Comparison of ENCODE assay signal across 9 mouse cellular contexts in the genomic region with DNA sequence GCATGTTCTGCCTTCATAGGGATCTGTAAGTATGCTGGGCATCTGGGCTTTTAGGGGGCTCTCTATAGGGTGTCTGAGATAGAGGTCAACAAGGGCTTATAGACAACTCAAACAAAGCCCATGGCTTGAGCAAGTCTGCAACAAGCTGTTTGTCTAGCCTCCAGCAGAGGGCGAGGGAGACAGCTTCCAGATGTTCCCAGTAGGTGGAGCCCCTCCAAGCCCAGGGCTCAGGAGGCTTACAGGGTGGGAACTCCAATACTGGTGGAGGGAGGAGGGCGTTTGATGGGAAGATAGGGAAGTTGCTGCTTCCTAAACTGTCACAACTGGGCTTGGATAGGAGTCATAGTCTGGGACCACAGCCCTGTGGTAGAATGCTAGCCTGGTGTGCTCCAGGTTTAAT. TPM values are rescaled to one million over a fixed set of nuclear protein-coding genes. Genes with fewer than 3 reads are reported as not detected.
DNase-seq lines count a peak whose midpoint lies in the region; ATAC-seq lines count a peak whose summit lies in the region.
"Had no signal": no experiment of that assay in that cellular context is flagged by ENCODE, and none has a peak within 500 bp of the region (broad histone marks: within the 10 kb centered on the region; RNA-seq: fewer than 3 reads in every experiment).

No protein-coding gene starts in this region.

- H3K9me3 ChIP-seq in forebrain, embryonic 13.5 days (replicated peaks): no peaks in the 10 kb centered on the region
- no peaks in the 10 kb centered on the region for H3K9me3 ChIP-seq in hindbrain, embryonic 12.5 days (replicated peaks)
- H3K9me3 ChIP-seq in limb, embryonic 11.5 days (ENCODE audit: control insufficient read depth, low read length): no peaks in the 10 kb centered on the region
- H3K9me3 ChIP-seq in midbrain, embryonic 12.5 days: no peaks in the 10 kb centered on the region

- H3K9ac ChIP-seq in forebrain, embryonic 13.5 days: no peak overlapping the region
- no peak overlapping the region for H3K9ac ChIP-seq in hindbrain, embryonic 12.5 days
- H3K9ac ChIP-seq in limb, embryonic 11.5 days (ENCODE audit: low read length): no peak overlapping the region
- H3K9ac ChIP-seq in midbrain, embryonic 12.5 days (replicated peaks): no peak overlapping the region

- H3K27me3 ChIP-seq in forebrain, embryonic 13.5 days: peaks cover 6% of the 10 kb centered on the region; the same call in 1 of the 2 replicates
- peaks cover 15% of the 10 kb centered on the region for H3K27me3 ChIP-seq in hindbrain, embryonic 12.5 days
- peaks cover 10% of the 10 kb centered on the region for H3K27me3 ChIP-seq in limb, embryonic 11.5 days (ENCODE audit: control insufficient read depth, insufficient read depth, low read length)
- H3K27me3 ChIP-seq in midbrain, embryonic 12.5 days: peaks cover 16% of the 10 kb centered on the region

- ATAC-seq in forebrain, embryonic 13.5 days: peak; percentile 62
- peak; percentile 23; the same call in 1 of the 2 replicates for ATAC-seq in hindbrain, embryonic 12.5 days (ENCODE audit: low FRiP score)
- ATAC-seq in limb, embryonic 11.5 days (ENCODE audit: insufficient number of reproducible peaks, low FRiP score, low TSS enrichment, low read depth): peak; percentile 27
- peak; percentile 57; the same call in 1 of the 2 replicates for ATAC-seq in midbrain, embryonic 12.5 days (ENCODE audit: low FRiP score, low read depth)

- H3K27ac ChIP-seq in forebrain, embryonic 13.5 days: no peak overlapping the region
- H3K27ac ChIP-seq in hindbrain, embryonic 12.5 days: no peak overlapping the region
- no peak overlapping the region for H3K27ac ChIP-seq in limb, embryonic 11.5 days (replicated peaks; ENCODE audit: low read depth, low read length)
- H3K27ac ChIP-seq in midbrain, embryonic 12.5 days (replicated peaks): no peak overlapping the region

- WGBS in forebrain, embryonic 13.5 days: 42% methylated on average over 2 of the region's 2 CpGs
- WGBS in hindbrain, embryonic 12.5 days: 48% methylated on average over 2 of the region's 2 CpGs
- 49% methylated on average over 2 of the region's 2 CpGs for WGBS in limb, embryonic 11.5 days
- 41% methylated on average over 2 of the region's 2 CpGs for WGBS in midbrain, embryonic 12.5 days

- H3K4me2 ChIP-seq in forebrain, embryonic 13.5 days: no peak overlapping the region
- H3K4me2 ChIP-seq in hindbrain, embryonic 12.5 days (replicated peaks): no peak overlapping the region
- H3K4me2 ChIP-seq in limb, embryonic 11.5 days (ENCODE audit: low read depth, severe bottlenecking): no peak overlapping the region
- no peak overlapping the region for H3K4me2 ChIP-seq in midbrain, embryonic 12.5 days (replicated peaks)

- no peak overlapping the region for H3K4me3 ChIP-seq in forebrain, embryonic 13.5 days
- no peak overlapping the region for H3K4me3 ChIP-seq in hindbrain, embryonic 12.5 days
- H3K4me3 ChIP-seq in limb, embryonic 11.5 days (ENCODE audit: low read depth, low read length): no peak overlapping the region
- no peak overlapping the region for H3K4me3 ChIP-seq in midbrain, embryonic 12.5 days

- DNase-seq in cerebellum, adult 18-20 months: peak; percentile 29 to 33
- DNase-seq in cerebellum, adult 8-10 months: no peak
- DNase-seq in adrenal gland, adult 2 months: peak; percentile 62
- DNase-seq in limb, embryonic 11.5 days (ENCODE audit: low spot score): peak; percentile 82
- peak; percentile 27 to 30 for DNase-seq in spleen, postnatal 36 days (ENCODE audit: low spot score in 2 of 2)

- H3K36me3 ChIP-seq in forebrain, embryonic 13.5 days (ENCODE audit: poor library complexity, severe bottlenecking): peaks cover 77% of the 10 kb centered on the region
- H3K36me3 ChIP-seq in hindbrain, embryonic 12.5 days: peaks cover 79% of the 10 kb centered on the region
- H3K36me3 ChIP-seq in limb, embryonic 11.5 days (ENCODE audit: control insufficient read depth, insufficient read depth, low read length): peaks cover 31% of the 10 kb centered on the region
- H3K36me3 ChIP-seq in midbrain, embryonic 12.5 days: peaks cover 81% of the 10 kb centered on the region

- no peaks in the 10 kb centered on the region for H3K4me1 ChIP-seq in forebrain, embryonic 13.5 days
- peaks cover 2% of the 10 kb centered on the region; the same call in 1 of the 2 replicates for H3K4me1 ChIP-seq in hindbrain, embryonic 12.5 days
- no peaks in the 10 kb centered on the region for H3K4me1 ChIP-seq in limb, embryonic 11.5 days (ENCODE audit: control insufficient read depth, insufficient read depth, low read length)
- peaks cover 5% of the 10 kb centered on the region; the same call in 1 of the 2 replicates for H3K4me1 ChIP-seq in midbrain, embryonic 12.5 days

RNA-seq across cellular contexts. Expression of gene Chd5, which starts 5.5 kb away (rescaled TPM):
- total RNA-seq in adrenal gland, adult 2 months (2021): 1 to 10 TPM; 5.0 to 7.9 TPM
- polyA plus RNA-seq in adrenal gland, adult 2 months (2012; rRNA removed): 3.0 and 3.5 TPM in 2 replicates
- 20.1 and 21.0 TPM in 2 replicates for polyA plus RNA-seq in forebrain, embryonic 13.5 days (2015; fragmentation: Nextera tagmentation; extraction: Ambion mirVana)
- polyA plus RNA-seq in hindbrain, embryonic 12.5 days (2016; fragmentation: Nextera tagmentation; extraction: Ambion mirVana): 4.1 and 4.8 TPM in 2 replicates
- polyA plus RNA-seq in limb, embryonic 11.5 days (2014; fragmentation: Nextera tagmentation; extraction: Ambion mirVana): 0.05 TPM in 1 of 2 replicates, not detected in the other
- polyA plus RNA-seq in midbrain, embryonic 12.5 days (2016; fragmentation: Nextera tagmentation; extraction: Ambion mirVana): 3.5 and 4.9 TPM in 2 replicates

RNA-seq across cellular contexts. Expression of gene Rpl22, which starts 7.4 kb away (rescaled TPM):
- total RNA-seq in adrenal gland, adult 2 months (2021): 100 to 1,000 TPM; 401 to 498 TPM
- polyA plus RNA-seq in adrenal gland, adult 2 months (2012; rRNA removed): 12.3 and 12.5 TPM in 2 replicates
- 265 and 331 TPM in 2 replicates for polyA plus RNA-seq in forebrain, embryonic 13.5 days (2015; fragmentation: Nextera tagmentation; extraction: Ambion mirVana)
- 257 and 282 TPM in 2 replicates for polyA plus RNA-seq in hindbrain, embryonic 12.5 days (2016; fragmentation: Nextera tagmentation; extraction: Ambion mirVana)
- polyA plus RNA-seq in limb, embryonic 11.5 days (2014; fragmentation: Nextera tagmentation; extraction: Ambion mirVana): 453 and 467 TPM in 2 replicates
- 264 and 283 TPM in 2 replicates for polyA plus RNA-seq in midbrain, embryonic 12.5 days (2016; fragmentation: Nextera tagmentation; extraction: Ambion mirVana)

RNA-seq across cellular contexts. Expression of gene Rnf207, which starts 14.2 kb away (rescaled TPM):
- 1 to 10 TPM in 1 of 2 experiments, under 1 TPM in 1; 0.84 to 1.1 TPM for total RNA-seq in adrenal gland, adult 2 months (2021)
- 0.26 and 0.67 TPM in 2 replicates for polyA plus RNA-seq in adrenal gland, adult 2 months (2012; rRNA removed)
- 1.7 and 2.0 TPM in 2 replicates for polyA plus RNA-seq in forebrain, embryonic 13.5 days (2015; fragmentation: Nextera tagmentation; extraction: Ambion mirVana)
- 2.5 and 3.8 TPM in 2 replicates for polyA plus RNA-seq in hindbrain, embryonic 12.5 days (2016; fragmentation: Nextera tagmentation; extraction: Ambion mirVana)
- 0.19 and 0.92 TPM in 2 replicates for polyA plus RNA-seq in limb, embryonic 11.5 days (2014; fragmentation: Nextera tagmentation; extraction: Ambion mirVana)
- 2.7 and 2.8 TPM in 2 replicates for polyA plus RNA-seq in midbrain, embryonic 12.5 days (2016; fragmentation: Nextera tagmentation; extraction: Ambion mirVana)

RNA-seq across cellular contexts. Expression of gene Icmt, which starts 35.9 kb away (rescaled TPM):
- total RNA-seq in adrenal gland, adult 2 months (2021): 10 to 100 TPM; 34.6 to 49.1 TPM
- 39.5 and 48.3 TPM in 2 replicates for polyA plus RNA-seq in adrenal gland, adult 2 months (2012; rRNA removed)
- polyA plus RNA-seq in forebrain, embryonic 13.5 days (2015; fragmentation: Nextera tagmentation; extraction: Ambion mirVana): 13.4 and 16.8 TPM in 2 replicates
- 25.3 and 25.6 TPM in 2 replicates for polyA plus RNA-seq in hindbrain, embryonic 12.5 days (2016; fragmentation: Nextera tagmentation; extraction: Ambion mirVana)
- 28.3 and 29.9 TPM in 2 replicates for polyA plus RNA-seq in limb, embryonic 11.5 days (2014; fragmentation: Nextera tagmentation; extraction: Ambion mirVana)
- 22.6 and 24.5 TPM in 2 replicates for polyA plus RNA-seq in midbrain, embryonic 12.5 days (2016; fragmentation: Nextera tagmentation; extraction: Ambion mirVana)

RNA-seq across cellular contexts. Expression of gene Hes3, which starts 41.5 kb away (rescaled TPM):
- total RNA-seq in adrenal gland, adult 2 months (2021): not detected
- polyA plus RNA-seq in adrenal gland, adult 2 months (2012; rRNA removed): 0.30 TPM in 1 of 2 replicates, not detected in the other
- not detected in 2 replicates for polyA plus RNA-seq in forebrain, embryonic 13.5 days (2015; fragmentation: Nextera tagmentation; extraction: Ambion mirVana)
- polyA plus RNA-seq in hindbrain, embryonic 12.5 days (2016; fragmentation: Nextera tagmentation; extraction: Ambion mirVana): 1.2 and 2.1 TPM in 2 replicates
- polyA plus RNA-seq in limb, embryonic 11.5 days (2014; fragmentation: Nextera tagmentation; extraction: Ambion mirVana): not detected in 2 replicates
- 4.0 and 5.2 TPM in 2 replicates for polyA plus RNA-seq in midbrain, embryonic 12.5 days (2016; fragmentation: Nextera tagmentation; extraction: Ambion mirVana)
- polyA plus RNA-seq: large intestine, adult 2 months had no signal

Comparison
In these comparisons a context has a peak if more than half of its experiments do, and no peak if none do; other contexts are left out.
1. RNA of gene Rpl22, which starts 7.4 kb away (polyA plus RNA-seq): 453 to 467 TPM in limb, embryonic 11.5 days, 265 to 331 TPM in forebrain, embryonic 13.5 days, 257 to 282 TPM in hindbrain, embryonic 12.5 days and 264 to 283 TPM in midbrain, embryonic 12.5 days; 12.3 to 12.5 TPM in adrenal gland, adult 2 months; every median in the first group is over 10 times any median in the second.
2. Peak in every context shown above with its lines, with median percentiles within 50 percentile points of each other: ATAC-seq.